Mouse (Mus musculus) left cerebral cortex, adult 8-10 months (tissue): ENCODE measurements around the gene Edrf1. TPM values are rescaled to one million over a fixed set of nuclear protein-coding genes. Genes with fewer than 3 reads are reported as not detected.

Source experiments
- total RNA-seq, 4 experiments: library from RNA; stranded (reverse); gene quantifications; 2 replicates each; pipeline ENCODE4 v1.2.4; 2022

The Edrf1 gene
- total RNA-seq, 4 experiments from 2014 or later: 22.1 to 24.3 (median 22.8) TPM

Other genes starting within 250 kb of the Edrf1 start
- gene Tex36, start 35.4 kb upstream of the Edrf1 start, total RNA-seq: not detected
- gene Mmp21, start 42.5 kb downstream of the Edrf1 start, total RNA-seq: under 1 TPM in 1 of 4 experiments, not detected in 3; 0.13 TPM
- gene Bccip, start 71.8 kb downstream of the Edrf1 start, total RNA-seq: 10 to 100 TPM; 63.4 to 69.4 (median 68.0) TPM
- 10 to 100 TPM; 15.3 to 22.4 (median 20.1) TPM for gene Uros, start 72.5 kb downstream of the Edrf1 start, total RNA-seq
- 1 to 10 TPM; 3.3 to 4.5 (median 4.1) TPM for gene Fank1, start 139.3 kb downstream of the Edrf1 start, total RNA-seq
- 10 to 100 TPM; 42.4 to 47.2 (median 43.2) TPM for gene Dhx32, start 145.2 kb downstream of the Edrf1 start, total RNA-seq